ENCODE assay signal across 14 mouse cellular contexts in the genomic region with DNA sequence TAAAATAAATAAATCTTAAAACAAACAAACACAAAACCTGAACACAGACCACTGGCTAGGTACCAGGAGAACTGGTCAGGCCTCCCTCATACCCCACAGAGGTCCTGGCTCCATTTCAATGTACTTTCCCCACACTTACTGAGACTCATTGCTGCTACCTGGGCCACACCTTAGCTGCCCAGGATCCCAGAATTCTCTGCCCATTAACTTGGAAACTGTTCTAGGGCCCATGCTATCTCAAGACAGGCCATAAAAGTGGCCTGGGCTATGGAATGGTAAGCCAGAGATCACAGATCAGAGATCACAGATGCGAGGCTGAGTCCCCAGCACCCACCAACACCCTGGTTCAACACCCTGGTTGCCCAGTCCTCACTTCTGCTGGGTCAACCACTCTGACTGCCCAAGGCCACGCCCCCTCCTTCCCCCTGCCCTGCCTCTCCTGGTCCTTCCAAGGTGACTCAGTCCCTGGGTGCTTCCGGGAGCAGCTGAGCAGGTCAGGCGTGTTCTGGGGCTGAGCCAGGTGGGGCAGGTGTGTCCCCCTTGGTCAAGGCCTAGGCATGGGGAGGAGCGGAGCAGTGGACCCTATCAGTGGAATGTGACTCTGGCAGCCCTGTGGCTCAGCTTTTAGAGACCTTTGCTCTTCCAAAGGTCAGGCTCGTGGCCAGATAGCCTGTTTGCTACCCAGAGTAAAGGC. TPM values are rescaled to one million over a fixed set of nuclear protein-coding genes. Genes with fewer than 3 reads are reported as not detected.
DNase-seq lines count a peak whose midpoint lies in the region; ATAC-seq and TF ChIP-seq lines count a peak whose summit lies in the region.
"Had no signal": no experiment of that assay in that cellular context is flagged by ENCODE, and none has a peak within 500 bp of the region (broad histone marks: within the 10 kb centered on the region; RNA-seq: fewer than 3 reads in every experiment).

No protein-coding gene starts in this region.

- H3K4me3 ChIP-seq in E14TG2a.4 (replicated peaks; ENCODE audit: low read length), result peak overlapping the region; percentile 63
- H3K4me3 ChIP-seq in intestine, embryonic 14.5 days (ENCODE audit: low read depth, low read length), result no peak overlapping the region
- H3K4me3 ChIP-seq in hindbrain, embryonic 10.5 days, result no peak overlapping the region

- TF ChIP-seq CTCF in E14TG2a.4 (conservative IDR thresholded peaks at IDR 0.05; ENCODE audit: low read length), result no peak

- peaks cover 26% of the 10 kb centered on the region; the same call in 1 of the 2 replicates for H3K36me3 ChIP-seq in E14TG2a.4 (ENCODE audit: insufficient read depth, low read length)
- no peaks in the 10 kb centered on the region for H3K36me3 ChIP-seq in intestine, embryonic 14.5 days (ENCODE audit: control insufficient read depth, insufficient read depth, low read length)
- H3K36me3 ChIP-seq in hindbrain, embryonic 10.5 days, result no peaks in the 10 kb centered on the region
- H3K36me3 ChIP-seq: G1E had no signal

- no peak overlapping the region for H3K4me2 ChIP-seq in intestine, embryonic 14.5 days (ENCODE audit: low read length)

- H3K9me3 ChIP-seq in E14TG2a.4 (ENCODE audit: low read length), result no peaks in the 10 kb centered on the region
- H3K9me3 ChIP-seq in intestine, embryonic 14.5 days (ENCODE audit: control insufficient read depth, low read length), result no peaks in the 10 kb centered on the region
- H3K9me3 ChIP-seq in hindbrain, embryonic 10.5 days, result no peaks in the 10 kb centered on the region
- H3K9me3 ChIP-seq: G1E had no signal

- peak; percentile 84 for ATAC-seq in intestine, embryonic 14.5 days (replicated peaks; ENCODE audit: low FRiP score, low TSS enrichment, low read depth)
- ATAC-seq in megakaryocyte progenitor cell, adult 5-6 weeks (replicated peaks; ENCODE audit: poor library complexity), result no peak

- peak; percentile 73 for DNase-seq in intestine, embryonic 14.5 days (ENCODE audit: low spot score)
- DNase-seq in kidney, postnatal 36 days, result peak; percentile 96 to 97
- peak; percentile 59 for DNase-seq in lung, postnatal 36 days
- DNase-seq in hindbrain, embryonic 10.5 days (ENCODE audit: low spot score), result no peak
- DNase-seq in thymus, postnatal 36 days, result no peak
- DNase-seq: adrenal gland, postnatal 25 days; cerebellum, postnatal 36 days; gastrocnemius, postnatal 14 days; heart, postnatal 4 days had no signal

- no peak overlapping the region for H3K9ac ChIP-seq in intestine, embryonic 14.5 days (ENCODE audit: low read length)

- 68% methylated on average over 6 of the region's 6 CpGs for WGBS in intestine, embryonic 14.5 days
- 71% methylated on average over 6 of the region's 6 CpGs for WGBS in hindbrain, embryonic 10.5 days

- no peaks in the 10 kb centered on the region for H3K27me3 ChIP-seq in E14TG2a.4 (ENCODE audit: insufficient read depth, low read length)
- H3K27me3 ChIP-seq in intestine, embryonic 14.5 days (replicated peaks; ENCODE audit: control insufficient read depth, insufficient read depth, low read length), result no peaks in the 10 kb centered on the region
- H3K27me3 ChIP-seq in hindbrain, embryonic 10.5 days (ENCODE audit: insufficient read depth, poor library complexity, severe bottlenecking), result peaks cover 10% of the 10 kb centered on the region; the same call in 1 of the 2 replicates

- peak overlapping the region; percentile 1; the same call in 1 of the 2 replicates for H3K27ac ChIP-seq in intestine, embryonic 14.5 days (ENCODE audit: low read depth)
- H3K27ac ChIP-seq in hindbrain, embryonic 10.5 days, result no peak overlapping the region

- H3K4me1 ChIP-seq in E14TG2a.4 (replicated peaks; ENCODE audit: low read depth, low read length), result peaks cover 86% of the 10 kb centered on the region
- H3K4me1 ChIP-seq in intestine, embryonic 14.5 days (replicated peaks; ENCODE audit: control insufficient read depth, insufficient read depth, low read length), result no peaks in the 10 kb centered on the region
- peaks cover 9% of the 10 kb centered on the region; the same call in 1 of the 2 replicates for H3K4me1 ChIP-seq in hindbrain, embryonic 10.5 days (replicated peaks)

RNA-seq across cellular contexts. Expression of a gene that starts 8.3 kb away (rescaled TPM):
- 4.7 and 7.7 TPM in 2 replicates for polyA plus RNA-seq in intestine, embryonic 14.5 days (2014; fragmentation: Nextera tagmentation; extraction: Ambion mirVana)
- total RNA-seq in megakaryocyte progenitor cell, adult 5-6 weeks (2015), result 23.8 and 27.4 TPM in 2 replicates
- 29.9 and 47.0 TPM in 2 replicates for total RNA-seq in megakaryocyte progenitor cell, adult 5-6 weeks (2017)
- polyA plus RNA-seq in hindbrain, embryonic 10.5 days (2016; fragmentation: Nextera tagmentation; extraction: Ambion mirVana), result 0.65 and 1.5 TPM in 2 replicates

RNA-seq across cellular contexts. Expression of a gene that starts 34.1 kb away (rescaled TPM):
- 149 and 150 TPM in 2 replicates for polyA plus RNA-seq in intestine, embryonic 14.5 days (2014; fragmentation: Nextera tagmentation; extraction: Ambion mirVana)
- 30.3 and 32.1 TPM in 2 replicates for total RNA-seq in megakaryocyte progenitor cell, adult 5-6 weeks (2015)
- total RNA-seq in megakaryocyte progenitor cell, adult 5-6 weeks (2017), result 27.1 and 29.3 TPM in 2 replicates
- polyA plus RNA-seq in hindbrain, embryonic 10.5 days (2016; fragmentation: Nextera tagmentation; extraction: Ambion mirVana), result 116 and 147 TPM in 2 replicates

RNA-seq across cellular contexts. Expression of a gene that starts 35.3 kb away (rescaled TPM):
- polyA plus RNA-seq in intestine, embryonic 14.5 days (2014; fragmentation: Nextera tagmentation; extraction: Ambion mirVana), result 5.9 and 9.1 TPM in 2 replicates
- not detected in 2 replicates for total RNA-seq in megakaryocyte progenitor cell, adult 5-6 weeks (2015)
- not detected in 2 replicates for total RNA-seq in megakaryocyte progenitor cell, adult 5-6 weeks (2017)
- not detected in 2 replicates for polyA plus RNA-seq in hindbrain, embryonic 10.5 days (2016; fragmentation: Nextera tagmentation; extraction: Ambion mirVana)
- total RNA-seq: adrenal gland, postnatal 25 days; G1E; gastrocnemius, postnatal 14 days; heart, postnatal 4 days; megakaryocyte, adult 5-6 weeks had no signal
- polyA plus RNA-seq: G1E; neural tube, embryonic 14.5 days had no signal

Comparison
In these comparisons a context has a peak if more than half of its experiments do, and no peak if none do; other contexts are left out.
1. DNase-seq: peak in intestine, embryonic 14.5 days (single experiment), kidney, postnatal 36 days (2 of 2) and lung, postnatal 36 days (single experiment); none in hindbrain, embryonic 10.5 days (single experiment) and thymus, postnatal 36 days (0 of 2).